In the genomic region with DNA sequence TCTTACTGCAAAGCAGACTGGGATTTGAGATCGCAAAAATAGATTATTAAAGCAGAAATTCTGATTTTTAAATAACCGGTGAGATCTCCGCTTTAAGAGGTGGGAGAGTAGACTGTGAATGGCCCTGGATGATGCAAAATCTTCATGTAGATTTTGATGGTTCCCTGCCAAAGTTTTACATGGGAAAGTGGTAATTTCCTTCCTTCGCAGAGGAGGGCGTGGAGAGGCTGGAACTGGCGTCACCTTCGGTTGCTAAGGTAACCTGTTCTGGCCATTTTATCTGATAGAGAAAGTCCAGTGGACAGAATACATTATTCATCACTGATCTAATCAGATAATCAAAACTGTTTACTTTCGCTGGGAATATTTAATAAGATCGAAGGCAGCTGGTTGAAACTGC, we compare ENCODE assay signal across 13 mouse cellular contexts. TPM values are rescaled to one million over a fixed set of nuclear protein-coding genes. Genes with fewer than 3 reads are reported as not detected.
A peak's percentile ranks its signal among the peaks of the same experiment; 100 is the strongest.
DNase-seq lines count a peak whose midpoint lies in the region; ATAC-seq and TF ChIP-seq lines count a peak whose summit lies in the region.
"Had no signal": no experiment of that assay in that cellular context is flagged by ENCODE, and none has a peak within 500 bp of the region (broad histone marks: within the 10 kb centered on the region; RNA-seq: fewer than 3 reads in every experiment).

No protein-coding gene starts in this region.

- TF ChIP-seq CTCF in intestine, postnatal 0 days (IDR thresholded peaks at IDR 0.05; ENCODE audit: low read depth), result no peak

- no peaks in the 10 kb centered on the region for H3K9me3 ChIP-seq in intestine, postnatal 0 days (ENCODE audit: control insufficient read depth)
- H3K9me3 ChIP-seq: hindbrain, embryonic 15.5 days; liver, embryonic 15.5 days had no signal

- H3K27ac ChIP-seq in intestine, postnatal 0 days (ENCODE audit: low read depth, low read length), result no peak overlapping the region
- H3K27ac ChIP-seq: hindbrain, embryonic 15.5 days; liver, embryonic 15.5 days had no signal

- no peak overlapping the region for H3K9ac ChIP-seq in intestine, postnatal 0 days (ENCODE audit: low read depth, low read length)
- H3K9ac ChIP-seq: hindbrain, embryonic 15.5 days; liver, embryonic 15.5 days had no signal

- no peak overlapping the region for H3K4me3 ChIP-seq in intestine, postnatal 0 days (ENCODE audit: low read depth, low read length)
- H3K4me3 ChIP-seq: hindbrain, embryonic 15.5 days; liver, embryonic 15.5 days had no signal

- no peaks in the 10 kb centered on the region; the same call in 1 of the 2 replicates for H3K27me3 ChIP-seq in intestine, postnatal 0 days (replicated peaks; ENCODE audit: control insufficient read depth, insufficient read depth, low read length)
- H3K27me3 ChIP-seq: hindbrain, embryonic 15.5 days; liver, embryonic 15.5 days had no signal

- H3K36me3 ChIP-seq in intestine, postnatal 0 days (ENCODE audit: control insufficient read depth, insufficient read depth), result no peaks in the 10 kb centered on the region
- H3K36me3 ChIP-seq: hindbrain, embryonic 15.5 days; liver, embryonic 15.5 days had no signal

- no peak for ATAC-seq in intestine, postnatal 0 days

- peak; percentile 34 for DNase-seq in layer of hippocampus, adult 9-11 months
- DNase-seq in layer of hippocampus, adult 9-10 months (ENCODE audit: low spot score), result no peak
- DNase-seq in R1 (ENCODE audit: low read depth, low spot score), result peak; percentile 9
- peak; percentile 80 for DNase-seq in brain, adult 2 months (ENCODE audit: low read depth, low spot score)
- peak; percentile 10 for DNase-seq in kidney, postnatal 14 days
- DNase-seq in yolk sac, embryonic 10.5 days (ENCODE audit: low spot score), result no peak
- DNase-seq: cerebellum, adult 2 months; embryo, embryonic 11 days; heart, adult 18-20 months; thymus, adult 2 months had no signal

- no peak overlapping the region for H3K4me2 ChIP-seq in intestine, postnatal 0 days (replicated peaks; ENCODE audit: low read depth)
- H3K4me2 ChIP-seq: liver, embryonic 15.5 days had no signal

- 70% methylated on average over 9 of the region's 9 CpGs for WGBS in intestine, postnatal 0 days

- H3K4me1 ChIP-seq in intestine, postnatal 0 days (replicated peaks; ENCODE audit: control insufficient read depth, insufficient read depth, low read length), result no peaks in the 10 kb centered on the region
- H3K4me1 ChIP-seq: liver, embryonic 15.5 days had no signal

RNA-seq across cellular contexts. Expression of gene Phactr1, which starts 0.9 kb away (rescaled TPM):
- polyA plus RNA-seq in intestine, postnatal 0 days (2015; fragmentation: Nextera tagmentation; extraction: Ambion mirVana), result 6.8 and 6.9 TPM in 2 replicates

Comparison
In these comparisons a context has a peak if more than half of its experiments do, and no peak if none do; other contexts are left out.
1. DNase-seq: peak in layer of hippocampus, adult 9-11 months (single experiment), R1 (single experiment), brain, adult 2 months (single experiment) and kidney, postnatal 14 days (single experiment); none in layer of hippocampus, adult 9-10 months (single experiment) and yolk sac, embryonic 10.5 days (single experiment).